Mouse (Mus musculus) spleen, embryonic (tissue): ENCODE results near the gene Gjd3.

ENCODE experiments used
- CTCF ChIA-PET: fragments of 350-600 bp; sonication (Branson Sonifier 250); formaldehyde crosslinking; loops from one replicate; lab custom pipeline; 2022; lab: Charles Lee

Gene Gjd3

GRCm38 (mm10) chr11:98951026-98951906 is 31.6 kb downstream of the Gjd3 start:
- CTCF ChIA-PET = interaction anchor here (0.6 kb wide), 1 partner anchor 44 kb away, joined by 4 read pairs; the partner anchor contains the start of gene Cdc6

DNA sequence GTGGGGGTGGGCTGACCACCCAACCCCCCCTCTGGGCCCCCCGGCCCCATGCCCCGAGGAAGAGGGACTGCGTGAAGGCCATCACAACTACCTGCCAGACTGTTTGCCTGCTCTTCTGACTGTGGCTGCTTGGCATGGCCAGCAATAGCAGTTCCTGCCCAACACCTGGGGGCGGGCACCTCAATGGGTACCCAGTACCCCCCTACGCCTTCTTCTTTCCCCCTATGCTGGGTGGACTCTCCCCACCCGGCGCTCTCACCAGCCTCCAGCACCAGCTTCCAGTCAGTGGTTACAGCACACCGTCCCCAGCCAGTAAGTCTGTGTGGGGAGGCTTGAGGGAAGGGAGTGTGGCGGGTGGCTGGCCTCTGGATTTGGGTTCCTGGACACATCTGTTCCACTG is 32.3 kb downstream of the Gjd3 start:
- CTCF ChIA-PET = interaction anchor here (0.6 kb wide), 1 partner anchor 15 kb away, joined by 4 read pairs; no protein-coding TSS in a partner anchor

DNA sequence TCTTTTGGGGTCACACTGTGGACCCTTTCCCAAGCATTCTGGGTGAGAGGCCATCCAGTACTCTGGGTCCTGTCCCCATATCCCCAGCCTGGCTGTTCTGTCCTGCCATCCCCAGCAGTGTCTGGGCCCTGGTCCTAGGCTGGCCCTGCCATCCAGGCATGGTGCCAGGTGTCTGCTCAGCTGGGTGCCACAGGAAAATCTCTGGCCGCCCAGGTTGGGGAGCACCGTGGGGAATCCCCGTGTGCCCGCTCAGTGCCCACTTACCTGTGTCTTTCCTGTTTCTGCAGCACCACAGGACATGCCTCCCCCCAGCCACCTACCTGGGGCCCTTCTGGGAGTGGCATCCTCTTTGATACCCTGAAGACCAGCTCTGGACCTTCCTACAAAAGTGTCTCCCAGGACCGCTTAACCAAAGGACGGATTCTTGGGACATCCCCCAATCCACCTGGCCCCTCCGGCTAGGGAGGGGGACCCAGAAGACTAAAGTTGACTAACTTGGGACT is 32.8 kb downstream of the Gjd3 start:
- CTCF ChIA-PET = interaction anchor here (0.6 to 1.1 kb wide), 2 partner anchors 11 to 15 kb away, joined by 3 to 4 read pairs; no protein-coding TSS in a partner anchor

GRCm38 (mm10) chr11:98949242-98949957 is 33.4 kb downstream of the Gjd3 start:
- CTCF ChIA-PET = interaction anchor here (1.1 to 1.4 kb wide), 2 partner anchors 12 to 16 kb away, joined by 3 to 5 read pairs; no protein-coding TSS in a partner anchor

GRCm38 (mm10) chr11:98947969-98948569 is 34.7 kb downstream of the Gjd3 start:
- CTCF ChIA-PET = interaction anchor here (0.5 to 1.4 kb wide), 5 partner anchors 18 to 347 kb away, joined by 3 to 6 read pairs (median 3); no protein-coding TSS in a partner anchor

GRCm38 (mm10) chr11:98945605-98945977 is 37.2 kb downstream of the Gjd3 start:
- CTCF ChIA-PET = interaction anchor here (0.5 to 1.8 kb wide), 4 partner anchors 9 to 83 kb away, joined by 3 to 12 read pairs (median 6); no protein-coding TSS in a partner anchor

GRCm38 (mm10) chr11:98944897-98945604 is 37.8 kb downstream of the Gjd3 start:
- CTCF ChIA-PET = interaction anchor here (0.5 to 1.8 kb wide), 4 partner anchors 10 to 83 kb away, joined by 3 to 12 read pairs (median 6); no protein-coding TSS in a partner anchor

DNA sequence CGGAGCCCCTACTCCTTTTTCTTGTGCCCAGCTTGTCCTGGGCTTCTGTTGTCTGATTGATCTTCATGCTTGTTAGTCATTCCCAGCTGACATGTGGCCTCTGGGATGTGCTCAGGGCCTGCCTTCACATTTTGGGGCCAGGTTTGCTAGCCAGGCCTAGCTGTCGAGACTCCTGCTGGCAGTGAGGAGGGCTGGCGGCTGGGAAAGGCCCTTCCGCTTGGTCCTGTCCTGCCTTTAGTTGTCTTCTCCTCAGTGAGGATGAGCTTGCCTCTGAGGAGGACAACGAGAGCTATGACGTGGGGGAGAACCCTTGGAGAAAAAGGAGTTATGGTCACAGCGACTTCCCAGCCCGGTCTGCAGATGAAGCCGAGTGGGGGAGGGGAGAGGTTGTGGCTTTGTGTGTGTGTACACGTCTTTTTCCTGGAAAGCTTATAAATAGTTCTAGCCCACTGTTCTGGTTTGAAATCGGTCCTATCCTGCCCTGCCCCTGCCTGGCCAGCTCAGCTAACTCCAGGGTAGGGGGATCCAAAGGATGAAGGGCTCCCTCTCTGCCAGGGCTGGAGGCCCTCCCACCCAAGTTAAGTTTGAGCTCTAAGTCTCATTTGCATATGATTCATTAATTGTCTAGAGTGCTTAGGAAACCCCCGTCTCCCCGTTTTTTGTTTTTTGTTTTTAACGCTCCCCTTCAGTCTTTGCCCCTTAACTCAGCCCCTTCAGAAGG is 38.9 kb downstream of the Gjd3 start:
- CTCF ChIA-PET = interaction anchor here (0.9 to 1.5 kb wide), 2 partner anchors 18 to 28 kb away, joined by 3 to 4 read pairs; no protein-coding TSS in a partner anchor

DNA sequence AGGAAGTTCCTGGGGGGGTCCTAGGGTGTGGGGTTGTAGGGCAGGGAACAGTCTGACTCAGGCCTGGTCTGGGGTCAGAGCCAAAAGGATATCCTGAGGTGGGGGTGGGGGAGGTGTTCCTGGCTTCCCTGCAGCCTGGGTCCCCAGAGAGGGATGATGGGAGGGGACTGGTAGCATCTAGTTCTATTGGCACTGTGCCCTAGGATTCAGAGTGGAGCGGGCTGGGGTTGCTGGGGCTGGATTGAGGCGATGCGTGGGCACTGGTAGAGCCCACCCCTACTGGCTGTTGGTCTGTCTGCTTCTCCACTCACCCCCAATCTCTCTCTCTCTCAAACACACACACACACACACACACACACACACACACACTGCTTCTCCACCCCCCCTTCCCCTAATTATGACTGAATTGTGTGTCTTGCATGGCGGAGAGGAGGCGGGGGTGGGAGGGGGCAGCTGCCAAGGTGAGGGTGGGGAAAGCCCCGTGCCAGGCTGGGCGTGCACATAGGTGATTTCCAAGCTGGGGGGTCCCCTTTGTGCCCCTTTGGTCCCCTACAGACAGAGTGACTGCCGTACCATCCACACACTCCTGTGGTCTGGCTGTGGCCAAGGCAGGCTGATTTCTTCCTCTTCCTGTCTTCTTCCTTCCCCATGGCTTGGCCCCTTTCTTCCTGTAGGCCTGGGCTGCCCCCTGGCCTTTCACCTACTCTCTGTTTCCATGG is 39.7 kb downstream of the Gjd3 start:
- CTCF ChIA-PET = interaction anchor here (1.5 kb wide), 1 partner anchor 29 kb away, joined by 4 read pairs; no protein-coding TSS in a partner anchor

GRCm38 (mm10) chr11:98942555-98942922 is 40.3 kb downstream of the Gjd3 start:
- CTCF ChIA-PET = interaction anchor here (1.1 kb wide), 1 partner anchor 21 kb away, joined by 3 read pairs; no protein-coding TSS in a partner anchor

DNA sequence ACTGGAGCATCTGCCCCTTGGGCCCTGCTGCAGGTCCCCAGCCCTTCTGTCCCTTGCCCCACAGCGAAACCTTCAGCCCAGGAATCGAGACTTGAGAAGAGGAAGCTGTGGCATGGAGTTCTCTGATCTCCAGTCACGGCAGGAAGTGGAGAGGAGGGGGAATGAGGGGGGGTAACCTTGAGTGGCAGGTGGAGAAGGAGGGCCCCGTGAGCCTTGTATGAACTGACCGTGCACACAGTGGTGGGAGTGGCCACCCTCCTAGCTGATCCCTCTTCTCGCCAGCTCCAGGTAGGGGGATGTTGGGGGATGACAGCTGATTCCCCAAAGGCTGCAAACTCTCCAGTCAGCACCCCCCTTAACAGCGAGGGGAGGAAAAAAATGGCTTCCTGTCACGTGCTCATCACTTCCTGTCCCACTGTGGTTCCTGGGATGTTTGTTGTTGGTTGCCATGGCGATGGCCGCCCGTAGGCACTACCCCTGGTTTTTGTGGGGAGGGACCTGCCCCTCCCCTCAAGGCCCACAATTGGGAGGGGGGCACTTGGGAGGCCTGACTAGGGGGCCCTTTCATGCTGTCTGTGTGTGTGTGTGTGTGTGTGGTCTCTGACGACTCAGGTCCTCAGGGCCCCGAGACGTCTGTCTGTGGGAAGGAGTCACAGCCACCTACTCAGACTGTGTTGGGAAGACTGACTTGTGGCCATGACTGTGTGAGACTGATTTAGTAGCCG is 40.8 kb downstream of the Gjd3 start:
- CTCF ChIA-PET = interaction anchor here (0.6 to 1.1 kb wide), 3 partner anchors 12 to 22 kb away, joined by 3 read pairs; no protein-coding TSS in a partner anchor

- CTCF ChIA-PET = interaction anchor here (0.7 to 1.1 kb wide), 3 partner anchors 8 to 22 kb away, joined by 3 to 7 read pairs (median 3); no protein-coding TSS in a partner anchor
Observed at GRCm38 (mm10) chr11:98941341-98941825, 41.4 kb downstream of the Gjd3 start.

- CTCF ChIA-PET = interaction anchor here (0.6 to 0.9 kb wide), 4 partner anchors 8 to 188 kb away, joined by 3 to 7 read pairs (median 4); no protein-coding TSS in a partner anchor
Observed at GRCm38 (mm10) chr11:98940776-98941175, 42.0 kb downstream of the Gjd3 start.

- CTCF ChIA-PET = interaction anchor here (0.6 to 0.9 kb wide), 3 partner anchors 32 to 189 kb away, joined by 3 to 4 read pairs (median 3); no protein-coding TSS in a partner anchor
Observed at GRCm38 (mm10) chr11:98939953-98940641, 42.7 kb downstream of the Gjd3 start.

GRCm38 (mm10) chr11:98939084-98939952 is 43.5 kb downstream of the Gjd3 start:
- CTCF ChIA-PET = interaction anchor here (1.3 kb wide), 1 partner anchor 24 kb away, joined by 4 read pairs; no protein-coding TSS in a partner anchor

- CTCF ChIA-PET = interaction anchor here (1.0 to 1.3 kb wide), 2 partner anchors 25 to 34 kb away, joined by 3 to 4 read pairs; no protein-coding TSS in a partner anchor
Observed at GRCm38 (mm10) chr11:98938701-98939083, 44.1 kb downstream of the Gjd3 start.
